Mouse (Mus musculus) lung, adult 2 months (tissue): ENCODE data around the gene H2-Eb2.

Source experiments
- CTCF ChIP-seq: fragments of 200-500 bp; IDR thresholded peaks from 2 replicates; pipeline ENCODE4 v1.5.1; 2011; ENCODE audit warnings: mild to moderate bottlenecking, low read length, control low read depth; ENCODE audit not compliant: insufficient read depth
- POLR2A ChIP-seq: fragments of 200-500 bp; IDR thresholded peaks from 2 replicates; pipeline ENCODE4 v1.6.1; 2011; ENCODE audit warnings: low read depth, mild to moderate bottlenecking, control low read depth, low read length, borderline replicate concordance; ENCODE audit errors: extremely low read depth

DNA sequence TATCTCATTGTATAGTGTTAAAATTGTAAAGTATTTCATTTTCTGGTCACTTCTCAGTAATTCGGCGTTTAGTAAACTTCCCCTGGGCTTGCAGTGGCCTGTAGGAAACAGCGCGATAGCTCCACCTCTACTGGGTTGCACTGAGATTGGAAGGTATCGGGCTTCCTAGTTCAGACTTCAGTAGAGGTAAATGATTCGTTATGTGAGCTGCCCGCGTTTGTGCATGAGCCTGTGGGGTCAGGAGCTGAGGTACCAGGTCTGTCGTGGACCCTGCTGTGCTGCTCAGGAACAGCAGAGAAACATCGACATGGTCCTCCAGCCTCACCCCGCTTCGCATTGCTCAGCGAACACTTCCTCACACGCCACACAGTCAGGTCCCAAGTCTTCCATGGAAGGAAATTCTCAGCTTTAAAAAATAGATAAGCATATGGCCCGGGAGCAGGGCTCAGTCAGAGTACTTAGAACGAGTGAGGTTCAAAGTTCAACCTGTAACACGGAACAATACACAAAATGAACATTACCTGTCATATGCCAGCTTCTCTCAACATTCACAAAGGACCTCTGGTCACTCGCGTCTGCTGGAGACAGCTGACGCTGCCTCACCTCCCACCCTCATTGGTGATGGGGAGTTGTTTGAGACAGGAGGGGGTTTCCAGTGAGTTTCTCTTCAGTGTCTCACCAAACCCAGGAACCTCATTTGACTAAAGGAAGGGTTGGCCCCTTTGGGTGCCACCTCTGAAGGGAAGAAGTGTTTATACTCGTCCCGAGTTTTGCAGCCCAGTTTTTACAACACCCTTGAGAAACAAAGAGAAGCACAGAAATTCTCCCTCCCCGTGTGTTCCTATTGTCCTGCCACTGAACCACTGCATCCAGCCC, 24.5 kb upstream of the H2-Eb2 start:
- TF ChIP-seq CTCF, result no peak
- no peak for TF ChIP-seq POLR2A
